ENCODE assay signal across 24 mouse cellular contexts in genomic region chr2:71030663-71031062, GRCm38 (mm10). TPM values are rescaled to one million over a fixed set of nuclear protein-coding genes. Genes with fewer than 3 reads are reported as not detected.
DNase-seq lines count a peak whose midpoint lies in the region; ATAC-seq and TF ChIP-seq lines count a peak whose summit lies in the region.
"Had no signal": no experiment of that assay in that cellular context is flagged by ENCODE, and none has a peak within 500 bp of the region (broad histone marks: within the 10 kb centered on the region; RNA-seq: fewer than 3 reads in every experiment).

No protein-coding gene starts in this region.

- TF ChIP-seq CTCF in forebrain, postnatal 0 days (IDR thresholded peaks at IDR 0.05; ENCODE audit: low read depth) = no peak
- TF ChIP-seq CTCF in intestine, postnatal 0 days (IDR thresholded peaks at IDR 0.05; ENCODE audit: low read depth) = no peak

- peaks cover 4% of the 10 kb centered on the region; the same call in 1 of the 2 replicates for H3K4me1 ChIP-seq in forebrain, embryonic 11.5 days (replicated peaks; ENCODE audit: control insufficient read depth, insufficient read depth, low read length)
- H3K4me1 ChIP-seq in forebrain, postnatal 0 days (ENCODE audit: insufficient read depth) = peaks cover 4% of the 10 kb centered on the region; the same call in 1 of the 2 replicates
- H3K4me1 ChIP-seq in intestine, embryonic 15.5 days (replicated peaks) = peaks cover 2% of the 10 kb centered on the region
- H3K4me1 ChIP-seq in intestine, postnatal 0 days (replicated peaks; ENCODE audit: control insufficient read depth, insufficient read depth, low read length) = no peaks in the 10 kb centered on the region; the same call in 1 of the 2 replicates
- peaks cover 10% of the 10 kb centered on the region for H3K4me1 ChIP-seq in liver, embryonic 16.5 days (ENCODE audit: control insufficient read depth, low read depth, low read length)
- H3K4me1 ChIP-seq in liver, embryonic 12.5 days = peaks cover 32% of the 10 kb centered on the region

- no peaks in the 10 kb centered on the region for H3K27me3 ChIP-seq in forebrain, embryonic 11.5 days (ENCODE audit: control insufficient read depth, insufficient read depth, low read length)
- no peaks in the 10 kb centered on the region for H3K27me3 ChIP-seq in forebrain, postnatal 0 days (ENCODE audit: insufficient read depth, low read length)
- no peaks in the 10 kb centered on the region for H3K27me3 ChIP-seq in intestine, embryonic 15.5 days (replicated peaks)
- H3K27me3 ChIP-seq in intestine, postnatal 0 days (replicated peaks; ENCODE audit: control insufficient read depth, insufficient read depth, low read length) = no peaks in the 10 kb centered on the region
- no peaks in the 10 kb centered on the region for H3K27me3 ChIP-seq in liver, embryonic 16.5 days (ENCODE audit: control insufficient read depth, insufficient read depth, low read depth, low read length)
- H3K27me3 ChIP-seq in liver, embryonic 12.5 days (replicated peaks) = no peaks in the 10 kb centered on the region
- H3K27me3 ChIP-seq: forebrain, embryonic 13.5 days; heart, embryonic 12.5 days; heart, embryonic 15.5 days had no signal

- no peak overlapping the region for H3K4me3 ChIP-seq in forebrain, embryonic 11.5 days (ENCODE audit: low read depth, low read length)
- no peak overlapping the region for H3K4me3 ChIP-seq in forebrain, postnatal 0 days (ENCODE audit: low read depth, low read length)
- H3K4me3 ChIP-seq in intestine, embryonic 15.5 days (replicated peaks) = no peak overlapping the region
- no peak overlapping the region for H3K4me3 ChIP-seq in intestine, postnatal 0 days (ENCODE audit: low read depth, low read length)
- no peak overlapping the region for H3K4me3 ChIP-seq in liver, embryonic 16.5 days (ENCODE audit: low read depth, low read length)
- H3K4me3 ChIP-seq in liver, embryonic 12.5 days = no peak overlapping the region
- H3K4me3 ChIP-seq: forebrain, embryonic 13.5 days; gastrocnemius, adult 2 months; heart, embryonic 12.5 days; heart, embryonic 15.5 days had no signal

- H3K9me3 ChIP-seq in forebrain, embryonic 11.5 days (ENCODE audit: control insufficient read depth, low read length) = no peaks in the 10 kb centered on the region
- H3K9me3 ChIP-seq in forebrain, postnatal 0 days (ENCODE audit: low read length) = no peaks in the 10 kb centered on the region
- no peaks in the 10 kb centered on the region for H3K9me3 ChIP-seq in intestine, embryonic 15.5 days
- H3K9me3 ChIP-seq in intestine, postnatal 0 days (ENCODE audit: control insufficient read depth) = no peaks in the 10 kb centered on the region
- H3K9me3 ChIP-seq in liver, embryonic 16.5 days (replicated peaks; ENCODE audit: control insufficient read depth, low read length) = no peaks in the 10 kb centered on the region
- H3K9me3 ChIP-seq in liver, embryonic 12.5 days (replicated peaks) = no peaks in the 10 kb centered on the region
- H3K9me3 ChIP-seq: forebrain, embryonic 13.5 days; heart, embryonic 12.5 days; heart, embryonic 15.5 days had no signal

- H3K9ac ChIP-seq in forebrain, embryonic 11.5 days (ENCODE audit: low read length) = no peak overlapping the region
- H3K9ac ChIP-seq in forebrain, postnatal 0 days = no peak overlapping the region
- H3K9ac ChIP-seq in intestine, embryonic 15.5 days = no peak overlapping the region
- no peak overlapping the region for H3K9ac ChIP-seq in intestine, postnatal 0 days (ENCODE audit: low read depth, low read length)
- no peak overlapping the region for H3K9ac ChIP-seq in liver, embryonic 16.5 days (ENCODE audit: low read depth, low read length)
- no peak overlapping the region for H3K9ac ChIP-seq in liver, embryonic 12.5 days
- H3K9ac ChIP-seq: forebrain, embryonic 13.5 days; heart, embryonic 12.5 days; heart, embryonic 15.5 days; hindbrain, embryonic 14.5 days had no signal

- WGBS in forebrain, embryonic 11.5 days = 83% methylated on average over 2 of the region's 2 CpGs
- 84% methylated on average over 2 of the region's 2 CpGs for WGBS in forebrain, postnatal 0 days
- WGBS in intestine, embryonic 15.5 days = 77% methylated on average over 2 of the region's 2 CpGs
- 68% methylated on average over 2 of the region's 2 CpGs for WGBS in intestine, postnatal 0 days
- WGBS in liver, embryonic 16.5 days (ENCODE audit: insufficient replicate concordance) = 64% methylated on average over 2 of the region's 2 CpGs
- 64% methylated on average over 2 of the region's 2 CpGs for WGBS in liver, embryonic 12.5 days (ENCODE audit: insufficient replicate concordance)

- H3K36me3 ChIP-seq in forebrain, embryonic 11.5 days (ENCODE audit: control insufficient read depth, insufficient read depth, low read length) = no peaks in the 10 kb centered on the region
- H3K36me3 ChIP-seq in forebrain, postnatal 0 days (ENCODE audit: insufficient read depth) = no peaks in the 10 kb centered on the region
- no peaks in the 10 kb centered on the region for H3K36me3 ChIP-seq in intestine, embryonic 15.5 days
- H3K36me3 ChIP-seq in intestine, postnatal 0 days (ENCODE audit: control insufficient read depth, insufficient read depth) = no peaks in the 10 kb centered on the region
- no peaks in the 10 kb centered on the region for H3K36me3 ChIP-seq in liver, embryonic 16.5 days (ENCODE audit: control insufficient read depth, insufficient read depth)
- H3K36me3 ChIP-seq in liver, embryonic 12.5 days = peaks cover 6% of the 10 kb centered on the region; the same call in 1 of the 2 replicates
- H3K36me3 ChIP-seq: heart, embryonic 12.5 days; heart, embryonic 15.5 days had no signal

- DNase-seq in forebrain, embryonic 11.5 days (ENCODE audit: low spot score) = peak; percentile 32
- DNase-seq in forebrain, postnatal 0 days = no peak
- DNase-seq: adrenal gland, adult 8-10 months; adrenal gland, postnatal 25 days; cerebellum, adult 11-12 months; cerebellum, adult 9-10 months; cerebellum, postnatal 14 days; gastrocnemius, adult 2 months; gastrocnemius, postnatal 14 days; heart, adult 18-20 months; heart, postnatal 10 days; heart, postnatal 4 days had no signal

- no peak overlapping the region for H3K27ac ChIP-seq in forebrain, embryonic 11.5 days (ENCODE audit: low read depth, low read length)
- no peak overlapping the region for H3K27ac ChIP-seq in forebrain, postnatal 0 days (ENCODE audit: low read depth, low read length)
- no peak overlapping the region for H3K27ac ChIP-seq in intestine, embryonic 15.5 days
- H3K27ac ChIP-seq in intestine, postnatal 0 days (ENCODE audit: low read depth, low read length) = no peak overlapping the region
- no peak overlapping the region for H3K27ac ChIP-seq in liver, embryonic 16.5 days (ENCODE audit: low read length)
- no peak overlapping the region for H3K27ac ChIP-seq in liver, embryonic 12.5 days
- H3K27ac ChIP-seq: forebrain, embryonic 13.5 days; gastrocnemius, adult 2 months; heart, embryonic 15.5 days; hindbrain, embryonic 14.5 days; hindbrain, postnatal 0 days had no signal

- H3K4me2 ChIP-seq in forebrain, embryonic 11.5 days (ENCODE audit: low read depth, low read length, severe bottlenecking) = no peak overlapping the region
- no peak overlapping the region for H3K4me2 ChIP-seq in forebrain, postnatal 0 days (ENCODE audit: low read depth)
- no peak overlapping the region for H3K4me2 ChIP-seq in intestine, embryonic 15.5 days (replicated peaks)
- no peak overlapping the region for H3K4me2 ChIP-seq in intestine, postnatal 0 days (replicated peaks; ENCODE audit: low read depth)
- H3K4me2 ChIP-seq in liver, embryonic 16.5 days (ENCODE audit: low read depth, low read length) = no peak overlapping the region
- no peak overlapping the region for H3K4me2 ChIP-seq in liver, embryonic 12.5 days
- H3K4me2 ChIP-seq: forebrain, embryonic 13.5 days; heart, embryonic 12.5 days; heart, embryonic 15.5 days; hindbrain, embryonic 14.5 days had no signal

- ATAC-seq in forebrain, embryonic 11.5 days (replicated peaks; ENCODE audit: low FRiP score) = no peak
- no peak for ATAC-seq in forebrain, postnatal 0 days
- ATAC-seq in intestine, embryonic 15.5 days = peak; percentile 51; the same call in 1 of the 2 replicates
- no peak for ATAC-seq in intestine, postnatal 0 days
- peak; percentile 54 for ATAC-seq in liver, embryonic 16.5 days (ENCODE audit: low read depth)
- no peak for ATAC-seq in liver, embryonic 12.5 days
- ATAC-seq: activated CD4-positive, CD25-positive, alpha-beta regulatory T cell, adult 4 months; forebrain, embryonic 13.5 days; forebrain, embryonic 16.5 days; hindbrain, postnatal 0 days; inflammation-experienced regulatory T-cells, adult 6 months had no signal

RNA-seq across cellular contexts. Expression of gene Dcaf17, which starts 24.5 kb away (rescaled TPM):
- 38.2 and 43.6 TPM in 2 replicates for polyA plus RNA-seq in forebrain, embryonic 11.5 days (2014; fragmentation: Nextera tagmentation; extraction: Ambion mirVana)
- 15.2 and 19.1 TPM in 2 replicates for total RNA-seq in forebrain, postnatal 0 days (2014; rRNA removed)
- 18.7 and 23.7 TPM in 2 replicates for polyA plus RNA-seq in forebrain, postnatal 0 days (2015; fragmentation: Nextera tagmentation; extraction: Ambion mirVana)
- 38.3 and 43.0 TPM in 2 replicates for polyA plus RNA-seq in intestine, embryonic 15.5 days (2015; fragmentation: Nextera tagmentation; extraction: Ambion mirVana)
- 17.4 and 19.3 TPM in 2 replicates for polyA plus RNA-seq in intestine, postnatal 0 days (2015; fragmentation: Nextera tagmentation; extraction: Ambion mirVana)
- polyA plus RNA-seq in liver, embryonic 16.5 days (2015; fragmentation: Nextera tagmentation; extraction: Ambion mirVana) = 17.5 and 18.2 TPM in 2 replicates
- polyA plus RNA-seq in liver, embryonic 12.5 days (2016; fragmentation: Nextera tagmentation; extraction: Ambion mirVana) = 21.4 and 23.1 TPM in 2 replicates

RNA-seq across cellular contexts. Expression of gene Mettl8, which starts 24.7 kb away (rescaled TPM):
- polyA plus RNA-seq in forebrain, embryonic 11.5 days (2014; fragmentation: Nextera tagmentation; extraction: Ambion mirVana) = 19.8 and 24.3 TPM in 2 replicates
- 8.7 and 9.8 TPM in 2 replicates for total RNA-seq in forebrain, postnatal 0 days (2014; rRNA removed)
- polyA plus RNA-seq in forebrain, postnatal 0 days (2015; fragmentation: Nextera tagmentation; extraction: Ambion mirVana) = 8.4 and 8.9 TPM in 2 replicates
- 12.5 and 15.1 TPM in 2 replicates for polyA plus RNA-seq in intestine, embryonic 15.5 days (2015; fragmentation: Nextera tagmentation; extraction: Ambion mirVana)
- polyA plus RNA-seq in intestine, postnatal 0 days (2015; fragmentation: Nextera tagmentation; extraction: Ambion mirVana) = 5.9 and 6.0 TPM in 2 replicates
- polyA plus RNA-seq in liver, embryonic 16.5 days (2015; fragmentation: Nextera tagmentation; extraction: Ambion mirVana) = 8.7 and 8.8 TPM in 2 replicates
- polyA plus RNA-seq in liver, embryonic 12.5 days (2016; fragmentation: Nextera tagmentation; extraction: Ambion mirVana) = 13.4 and 13.6 TPM in 2 replicates

Comparison
In these comparisons a context has a peak if more than half of its experiments do, and no peak if none do; other contexts are left out.
1. ATAC-seq: peak in intestine, embryonic 15.5 days (single experiment) and liver, embryonic 16.5 days (single experiment); none in forebrain, embryonic 11.5 days (single experiment), forebrain, postnatal 0 days (single experiment), intestine, postnatal 0 days (single experiment) and liver, embryonic 12.5 days (single experiment).